Mouse (Mus musculus) thymus, adult 2 months (tissue): ENCODE measurements around the gene Irf5.

Experiments
- CTCF ChIP-seq: fragments of 200-500 bp; IDR thresholded peaks from 2 replicates; pipeline ENCODE4 v1.5.1; 2012; ENCODE audit warnings: mild to moderate bottlenecking, control low read depth, low read length, moderate library complexity, borderline replicate concordance; ENCODE audit not compliant: control insufficient read depth, poor library complexity, insufficient read depth; ENCODE audit errors: extremely low read depth
- POLR2A ChIP-seq: fragments of 200-500 bp; IDR thresholded peaks from 2 replicates; pipeline ENCODE4 v1.6.1; 2012; ENCODE audit warnings: mild to moderate bottlenecking, low read length, control low read depth, moderate library complexity; ENCODE audit not compliant: control insufficient read depth, poor library complexity, insufficient read depth; ENCODE audit errors: extremely low read depth

DNA sequence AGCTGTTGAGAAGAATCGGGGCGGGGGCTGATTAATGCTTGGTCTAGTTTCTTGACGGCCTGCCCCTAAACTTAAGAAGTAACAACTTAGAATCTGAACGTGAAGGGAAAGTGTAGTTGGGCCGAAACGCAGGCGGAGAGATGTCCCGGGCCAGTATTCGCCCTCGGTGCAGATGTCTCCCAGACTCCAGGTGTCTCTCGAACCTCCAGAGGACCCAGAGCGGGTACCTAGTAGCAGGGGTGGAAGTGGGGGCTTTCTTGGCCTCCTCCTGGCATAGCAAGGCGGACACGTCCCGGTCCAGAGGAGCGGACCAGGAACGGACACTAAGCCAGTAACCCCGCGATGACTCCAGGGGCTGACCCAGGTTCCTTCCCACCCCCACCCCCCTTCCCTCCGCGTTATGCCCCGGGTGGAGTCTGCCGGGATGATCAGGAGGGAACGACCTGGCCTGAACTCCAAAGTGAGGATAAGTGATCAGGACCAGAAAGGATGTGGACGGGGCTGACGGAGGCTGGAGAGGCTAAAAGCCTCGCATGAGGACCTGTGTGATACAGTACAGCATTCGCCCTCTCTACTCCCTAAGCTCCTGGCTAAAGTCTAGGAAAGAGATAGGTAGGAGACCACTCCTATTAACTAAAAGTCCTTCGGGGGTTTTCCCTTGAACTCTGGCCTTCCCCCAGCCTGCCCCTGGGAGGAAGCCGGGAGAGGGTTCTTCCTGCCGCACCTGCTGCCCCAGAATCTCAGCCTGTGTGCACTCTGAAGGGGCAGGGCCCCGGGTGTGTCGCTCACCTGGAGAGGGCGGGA lies 1.1 kb downstream of the Irf5 start:
- TF ChIP-seq CTCF (no peak), POLR2A (no peak)
